Mouse (Mus musculus): Measurements from ENCODE around the gene Slc25a12.

Slc25a12 gene

GRCm38 (mm10) chr2:71309726-71310125 lies 57.8 kb downstream of the Slc25a12 start:
- DNase-seq (ENCODE audit: low read depth, low spot score): no peak

- DNase-seq (ENCODE audit: low read depth, low spot score): no peak
Measured at GRCm38 (mm10) chr2:71306357-71306756, 61.2 kb downstream of the Slc25a12 start.

- peak; percentile 23 for DNase-seq (ENCODE audit: low read depth, low spot score)
Measured at GRCm38 (mm10) chr2:71304821-71305220, 62.7 kb downstream of the Slc25a12 start.

GRCm38 (mm10) chr2:71303221-71303620 lies 64.3 kb downstream of the Slc25a12 start:
- no peak for DNase-seq (ENCODE audit: low read depth, low spot score)

GRCm38 (mm10) chr2:71302156-71302663 lies 65.3 kb downstream of the Slc25a12 start:
- no peak for DNase-seq (ENCODE audit: low read depth, low spot score)

- no peak for DNase-seq (ENCODE audit: low read depth, low spot score)
Measured at GRCm38 (mm10) chr2:71298729-71299128, 68.8 kb downstream of the Slc25a12 start.

- DNase-seq (ENCODE audit: low read depth, low spot score): no peak
Measured at GRCm38 (mm10) chr2:71297501-71297900, 70.0 kb downstream of the Slc25a12 start.

GRCm38 (mm10) chr2:71295844-71296243 lies 71.7 kb downstream of the Slc25a12 start:
- no peak for DNase-seq (ENCODE audit: low read depth, low spot score)

GRCm38 (mm10) chr2:71294489-71294888 lies 73.1 kb downstream of the Slc25a12 start:
- DNase-seq (ENCODE audit: low read depth, low spot score): no peak

- no peak for DNase-seq (ENCODE audit: low read depth, low spot score)
Measured at GRCm38 (mm10) chr2:71293983-71294382, 73.6 kb downstream of the Slc25a12 start.

GRCm38 (mm10) chr2:71291566-71291965 lies 76.0 kb downstream of the Slc25a12 start:
- peak; percentile 22 for DNase-seq (ENCODE audit: low read depth, low spot score)

GRCm38 (mm10) chr2:71290107-71290775 lies 77.3 kb downstream of the Slc25a12 start:
- DNase-seq (ENCODE audit: low read depth, low spot score): no peak

GRCm38 (mm10) chr2:71281981-71282380 lies 85.6 kb downstream of the Slc25a12 start:
- no peak for DNase-seq (ENCODE audit: low read depth, low spot score)

- DNase-seq (ENCODE audit: low read depth, low spot score): no peak
Measured at GRCm38 (mm10) chr2:71278791-71279775, 88.5 kb downstream of the Slc25a12 start.

GRCm38 (mm10) chr2:71275734-71276133 lies 91.8 kb downstream of the Slc25a12 start:
- no peak for DNase-seq (ENCODE audit: low read depth, low spot score)

GRCm38 (mm10) chr2:71273955-71274679 lies 93.4 kb downstream of the Slc25a12 start:
- DNase-seq (ENCODE audit: low read depth, low spot score): no peak

- no peak for DNase-seq (ENCODE audit: low read depth, low spot score)
Measured at GRCm38 (mm10) chr2:71270085-71270484, 97.5 kb downstream of the Slc25a12 start.

- no peak for DNase-seq (ENCODE audit: low read depth, low spot score)
Measured at GRCm38 (mm10) chr2:71269332-71269731, 98.2 kb downstream of the Slc25a12 start.

GRCm38 (mm10) chr2:71268691-71269090 lies 98.9 kb downstream of the Slc25a12 start:
- DNase-seq (ENCODE audit: low read depth, low spot score): no peak

- no peak for DNase-seq (ENCODE audit: low read depth, low spot score)
Measured at GRCm38 (mm10) chr2:71264585-71264984, 103.0 kb downstream of the Slc25a12 start.

- no peak for DNase-seq (ENCODE audit: low read depth, low spot score)
Measured at GRCm38 (mm10) chr2:71256581-71256980, 111.0 kb downstream of the Slc25a12 start.

- DNase-seq (ENCODE audit: low read depth, low spot score): no peak
Measured at GRCm38 (mm10) chr2:71254836-71255235, 112.7 kb downstream of the Slc25a12 start.
